Mouse (Mus musculus): ENCODE measurements around the gene Platr17. TPM values are rescaled to one million over a fixed set of nuclear protein-coding genes. Genes with fewer than 3 reads are reported as not detected.

Platr17 gene
- total RNA-seq, 2 experiments from 2014 or later = not detected

DNA sequence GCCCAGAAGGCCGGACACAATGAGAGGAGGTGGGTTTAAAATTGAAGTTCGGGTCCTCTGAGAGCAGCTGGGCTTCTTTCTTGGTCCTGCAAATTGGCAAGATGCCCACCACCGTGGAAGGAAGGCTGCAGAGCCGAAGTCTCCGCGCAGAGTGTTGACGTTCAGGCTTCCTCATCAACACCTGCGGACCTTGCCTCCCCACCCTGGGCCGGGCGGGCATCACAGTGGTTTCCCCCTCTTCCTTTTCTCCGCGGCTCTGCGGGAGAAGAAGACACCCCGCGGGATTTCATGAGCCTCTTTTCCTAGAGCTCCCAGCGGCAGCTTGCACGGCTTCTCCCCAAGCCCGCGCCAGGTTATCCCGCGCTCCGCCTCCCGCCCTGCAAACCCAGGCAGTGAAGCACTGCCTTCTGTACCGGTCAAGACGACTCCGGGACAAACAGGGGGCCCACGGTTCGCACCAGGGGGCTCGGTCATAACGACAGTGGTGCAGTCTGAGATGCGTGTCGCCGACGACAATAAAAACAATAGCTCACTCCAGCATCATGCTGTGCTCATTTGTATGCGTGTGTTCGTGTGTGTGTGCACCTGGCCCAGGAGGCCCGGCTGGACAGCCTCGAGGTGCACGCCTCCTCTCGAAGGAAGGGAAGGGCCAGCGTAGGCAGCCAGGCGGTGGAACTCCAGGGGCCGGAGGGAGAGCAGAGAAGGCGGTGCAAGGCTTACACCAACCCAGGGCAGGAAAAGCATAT is 3.6 kb downstream of the Platr17 start:
- TF ChIP-seq CTCF (IDR thresholded peaks at IDR 0.05) = no peak
- DNase-seq (ENCODE audit: extremely low spot score in 1 of 2, low spot score in 2 of 2) = peak; percentile 53 to 59
- H3K4me3 ChIP-seq = peak overlapping the region; percentile 76
- H3K27ac ChIP-seq = peak overlapping the region; percentile 90
- intact Hi-C loops (cut with DNase I) = loop anchor here (1.0 kb wide), 1 partner anchor 18 kb away; the partner anchor contains the start of gene Kifc1

DNA sequence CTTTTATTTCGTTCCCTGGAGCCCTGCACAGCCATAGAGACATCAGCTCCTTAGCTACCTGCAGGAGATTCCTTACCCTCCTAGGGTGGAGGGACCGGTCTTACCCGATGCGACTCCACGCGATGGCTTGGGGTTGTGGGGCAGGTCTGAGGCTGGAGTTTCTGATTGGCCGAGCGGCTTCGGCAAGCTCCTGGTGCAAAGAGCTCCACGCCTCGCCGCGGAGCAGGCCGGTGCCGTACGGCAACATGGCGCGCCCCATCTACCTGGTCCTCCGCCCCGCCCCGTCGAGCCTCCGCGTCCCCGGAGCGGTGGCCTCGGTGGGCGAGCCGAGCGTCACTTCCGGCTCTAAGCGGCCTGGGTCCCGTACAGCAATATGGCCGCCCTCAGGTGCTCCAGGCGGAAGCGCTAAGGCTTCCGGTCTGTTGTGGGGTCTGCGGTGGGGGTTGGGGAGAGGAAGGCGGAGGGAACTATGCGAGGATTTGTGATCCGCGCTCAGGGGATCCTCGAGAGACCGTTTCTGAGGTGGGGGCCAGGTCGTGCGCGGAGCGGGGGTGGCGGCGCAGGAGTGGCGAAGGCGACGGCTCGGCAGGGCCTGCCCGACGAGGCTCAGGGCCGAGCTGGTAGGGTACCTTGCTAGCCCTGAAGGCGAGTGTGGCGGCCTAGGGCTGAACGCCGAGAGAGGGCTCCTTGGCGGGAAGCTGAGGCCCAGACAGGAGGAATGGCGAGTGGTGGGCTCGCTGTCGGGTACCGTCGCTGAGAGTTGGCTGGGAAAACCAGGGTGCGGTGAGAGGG is 4.3 kb downstream of the Platr17 start, which contains the start of gene Daxx:
Gene Daxx, plus strand, starts transcription at position 338 of the 792 bp plus-strand sequence.
- no peak for TF ChIP-seq CTCF (IDR thresholded peaks at IDR 0.05)

DNA sequence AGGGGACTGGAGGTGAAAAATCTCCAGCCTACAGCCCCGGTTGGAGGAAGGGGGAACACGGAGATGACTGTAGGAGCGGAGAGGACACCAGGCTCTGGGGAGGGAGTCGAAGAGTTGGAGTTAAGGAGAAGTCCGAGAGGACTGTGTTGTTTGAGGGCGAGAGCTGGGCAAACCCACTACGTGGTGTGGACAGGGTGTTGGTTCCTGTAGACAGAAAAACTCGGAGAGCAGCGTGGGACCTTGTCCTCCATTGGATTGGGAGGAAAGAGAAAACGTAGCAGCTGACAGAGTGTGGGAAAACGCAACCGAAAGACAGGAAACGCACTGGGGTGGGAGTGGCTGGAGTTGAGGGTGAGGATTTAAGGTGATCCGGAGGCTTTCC is 4.9 kb downstream of the Platr17 start:
- no peak for DNase-seq (ENCODE audit: extremely low spot score in 1 of 2, low spot score in 2 of 2)
- intact Hi-C loops (cut with DNase I) = loop anchor here (1.0 kb wide), 1 partner anchor 20 kb away; the partner anchor contains the start of gene Kifc1
- peak overlapping the region; percentile 76 for H3K4me3 ChIP-seq
- peak overlapping the region; percentile 90 for H3K27ac ChIP-seq
- no peak for TF ChIP-seq CTCF (IDR thresholded peaks at IDR 0.05)

More for the DNA sequence above, 4.3 kb downstream of the Platr17 start, which contains the start of gene Daxx:
- Histone ChIP-seq H3K4me3 (peak within 1 kb of the TSS; percentile 76), H3K27ac (peak within 1 kb of the TSS; percentile 90)
- intact Hi-C loops (cut with DNase I) = loop anchor here (1.0 kb wide), 1 partner anchor 19 kb away; the partner anchor contains the start of gene Kifc1
- peak; percentile 98 to 99 for DNase-seq (ENCODE audit: extremely low spot score in 1 of 2, low spot score in 2 of 2)

DNA sequence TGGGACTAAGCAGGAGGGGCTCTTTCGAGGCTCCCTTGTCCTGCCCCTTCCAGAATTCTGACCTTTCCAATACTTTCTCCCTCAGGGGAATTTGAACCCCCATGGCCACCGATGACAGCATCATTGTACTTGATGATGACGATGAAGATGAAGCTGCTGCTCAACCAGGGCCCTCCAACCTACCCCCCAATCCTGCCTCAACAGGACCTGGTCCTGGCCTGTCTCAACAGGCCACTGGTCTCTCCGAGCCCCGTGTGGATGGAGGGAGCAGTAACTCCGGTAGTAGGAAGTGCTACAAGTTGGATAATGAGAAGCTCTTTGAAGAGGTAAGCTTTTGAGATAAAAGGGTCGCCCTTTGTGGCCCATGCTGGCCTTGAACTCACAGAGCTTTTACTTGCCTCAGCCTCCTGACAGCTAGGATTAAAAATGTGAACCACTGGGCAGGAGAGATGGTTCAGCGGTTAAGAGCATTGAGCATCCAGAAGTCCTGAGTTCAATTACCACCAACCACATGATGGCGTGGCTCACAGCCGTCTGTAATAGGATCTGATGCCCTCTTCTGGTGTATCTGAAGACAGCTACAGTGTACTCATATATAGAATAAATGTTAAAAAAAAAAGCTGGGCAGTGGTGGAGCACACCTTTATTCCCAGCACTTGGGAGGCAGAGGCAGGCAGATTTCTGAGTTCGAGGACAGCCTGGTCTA is 5.6 kb downstream of the Platr17 start:
- intact Hi-C loops (cut with DNase I) = no loop called here
- TF ChIP-seq CTCF (IDR thresholded peaks at IDR 0.05) = peak; percentile 19
- peak overlapping the region; percentile 90 for H3K27ac ChIP-seq

DNA sequence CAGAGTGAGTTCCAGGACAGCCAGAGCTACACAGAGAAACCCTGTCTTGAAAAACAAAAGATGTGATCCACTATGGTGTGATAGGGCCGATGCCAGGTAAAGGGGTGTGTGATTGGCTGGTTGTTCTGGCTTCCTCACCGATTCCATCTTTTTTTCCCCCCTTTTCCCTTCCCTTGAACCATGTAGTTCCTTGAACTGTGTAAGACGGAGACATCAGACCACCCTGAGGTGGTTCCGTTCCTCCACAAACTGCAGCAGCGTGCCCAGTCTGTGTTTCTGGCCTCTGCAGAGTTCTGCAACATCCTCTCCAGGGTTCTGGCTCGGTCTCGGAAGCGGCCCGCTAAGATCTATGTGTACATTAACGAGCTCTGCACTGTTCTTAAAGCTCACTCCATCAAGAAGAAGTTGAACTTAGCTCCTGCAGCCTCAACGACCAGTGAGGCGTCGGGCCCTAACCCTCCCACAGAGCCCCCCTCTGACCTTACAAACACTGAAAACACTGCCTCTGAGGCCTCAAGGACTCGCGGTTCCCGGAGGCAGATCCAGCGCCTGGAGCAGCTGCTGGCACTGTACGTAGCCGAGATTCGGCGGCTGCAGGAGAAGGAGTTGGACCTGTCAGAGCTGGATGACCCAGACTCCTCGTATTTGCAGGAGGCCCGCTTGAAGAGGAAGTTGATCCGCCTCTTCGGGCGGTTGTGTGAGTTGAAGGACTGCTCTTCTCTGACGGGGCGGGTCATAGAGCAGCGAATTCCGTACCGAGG is 6.3 kb downstream of the Platr17 start:
- TF ChIP-seq CTCF (IDR thresholded peaks at IDR 0.05) = no peak
- intact Hi-C loops (cut with DNase I) = no loop called here
- no peak overlapping the region for H3K27ac ChIP-seq
- H3K4me3 ChIP-seq = no peak overlapping the region
- DNase-seq (ENCODE audit: extremely low spot score in 1 of 2, low spot score in 2 of 2) = peak in 1 of 2 experiments; percentile 8

More for the DNA sequence above, 5.6 kb downstream of the Platr17 start:
- peak overlapping the region; percentile 76 for H3K4me3 ChIP-seq
- no peak for DNase-seq (ENCODE audit: extremely low spot score in 1 of 2, low spot score in 2 of 2)

DNA sequence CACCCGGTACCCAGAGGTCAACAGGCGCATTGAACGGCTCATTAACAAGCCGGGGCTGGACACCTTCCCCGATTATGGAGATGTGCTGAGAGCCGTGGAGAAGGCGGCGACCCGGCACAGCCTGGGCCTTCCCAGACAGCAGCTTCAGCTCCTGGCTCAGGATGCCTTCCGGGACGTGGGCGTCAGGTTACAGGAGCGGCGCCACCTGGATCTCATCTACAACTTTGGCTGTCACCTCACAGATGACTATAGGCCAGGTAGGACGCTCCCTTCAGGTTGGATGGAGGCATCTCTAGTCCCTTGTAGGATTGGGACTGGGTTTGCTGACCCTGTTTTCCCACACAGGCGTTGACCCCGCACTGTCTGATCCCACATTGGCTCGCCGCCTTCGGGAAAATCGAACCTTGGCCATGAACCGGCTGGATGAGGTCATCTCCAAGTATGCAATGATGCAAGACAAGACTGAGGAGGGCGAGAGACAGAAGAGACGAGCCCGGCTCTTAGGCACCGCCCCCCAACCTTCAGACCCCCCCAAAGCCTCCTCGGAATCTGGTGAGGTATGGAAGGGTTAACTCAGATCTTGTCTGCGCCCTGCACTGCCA is 7.0 kb downstream of the Platr17 start:
- no peak for TF ChIP-seq CTCF (IDR thresholded peaks at IDR 0.05)
- Histone ChIP-seq H3K27ac (no peak overlapping the region), H3K4me3 (no peak overlapping the region)
- intact Hi-C loops (cut with DNase I) = no loop called here
- DNase-seq (ENCODE audit: extremely low spot score in 1 of 2, low spot score in 2 of 2) = no peak

DNA sequence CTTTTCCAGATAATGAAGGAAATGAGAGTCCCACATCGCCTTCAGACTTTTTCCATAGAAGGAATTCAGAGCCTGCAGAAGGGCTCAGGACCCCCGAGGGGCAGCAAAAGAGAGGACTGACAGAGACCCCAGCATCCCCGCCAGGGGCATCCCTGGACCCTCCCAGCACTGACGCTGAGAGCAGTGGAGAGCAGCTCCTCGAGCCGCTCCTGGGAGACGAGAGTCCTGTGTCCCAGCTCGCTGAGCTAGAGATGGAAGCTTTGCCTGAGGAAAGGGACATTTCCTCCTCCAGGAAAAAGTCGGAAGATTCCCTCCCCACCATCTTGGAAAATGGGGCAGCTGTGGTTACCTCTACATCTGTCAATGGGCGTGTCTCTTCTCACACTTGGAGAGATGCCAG is 8.3 kb downstream of the Platr17 start:
- Histone ChIP-seq H3K27ac (no peak overlapping the region), H3K4me3 (no peak overlapping the region)
- no peak for DNase-seq (ENCODE audit: extremely low spot score in 1 of 2, low spot score in 2 of 2)
- no peak for TF ChIP-seq CTCF (IDR thresholded peaks at IDR 0.05)
- intact Hi-C loops (cut with DNase I) = no loop called here

DNA sequence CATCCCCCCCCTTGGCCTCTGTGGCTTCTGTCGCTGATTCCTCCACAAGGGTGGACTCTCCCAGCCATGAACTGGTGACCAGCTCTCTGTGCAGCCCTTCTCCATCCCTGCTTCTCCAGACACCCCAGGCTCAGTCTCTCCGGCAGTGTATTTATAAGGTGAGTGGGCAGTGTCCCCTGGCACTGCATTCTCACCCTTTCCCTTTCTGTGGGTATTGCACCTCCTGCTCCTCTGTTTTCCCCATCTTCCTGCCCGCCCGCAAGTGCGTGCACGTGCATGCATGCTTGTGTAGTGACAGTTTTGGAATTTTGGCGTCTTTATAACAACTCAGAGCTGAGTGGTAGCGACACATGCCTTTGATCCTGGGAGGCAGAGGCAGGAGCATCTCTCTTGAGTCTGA is 9.0 kb downstream of the Platr17 start:
- no peak overlapping the region for H3K27ac ChIP-seq

DNA sequence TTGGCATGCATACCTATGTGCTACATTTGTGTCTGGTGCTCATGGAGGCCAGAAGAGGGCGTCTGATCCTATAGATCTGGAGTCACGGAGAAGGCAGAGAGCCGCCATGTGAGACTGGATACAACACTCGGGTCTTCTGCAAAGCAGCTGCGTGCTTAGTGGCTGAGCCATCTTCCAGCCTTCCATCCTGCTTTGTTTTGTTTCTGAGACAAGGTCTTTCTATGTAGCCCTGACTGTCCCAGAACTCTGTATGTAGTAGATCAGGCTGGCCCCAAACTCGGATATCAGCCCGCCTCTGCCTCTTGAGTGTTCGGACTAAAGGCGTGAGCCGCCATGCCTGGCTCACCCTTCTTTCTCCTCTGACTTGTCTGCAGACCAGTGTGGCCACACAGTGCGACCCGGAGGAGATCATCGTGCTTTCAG is 10.0 kb downstream of the Platr17 start:
- DNase-seq (ENCODE audit: extremely low spot score in 1 of 2, low spot score in 2 of 2) = no peak
- no peak overlapping the region for H3K27ac ChIP-seq
- no peak; the same call in 1 of the 2 replicates for TF ChIP-seq CTCF (IDR thresholded peaks at IDR 0.05)
- no peak overlapping the region; the same call in 1 of the 2 replicates for H3K4me3 ChIP-seq
- intact Hi-C loops (cut with DNase I) = no loop called here

More for the DNA sequence above, 9.0 kb downstream of the Platr17 start:
- no peak for DNase-seq (ENCODE audit: extremely low spot score in 1 of 2, low spot score in 2 of 2)
- intact Hi-C loops (cut with DNase I) = no loop called here
- no peak overlapping the region for H3K4me3 ChIP-seq
- no peak for TF ChIP-seq CTCF (IDR thresholded peaks at IDR 0.05)

DNA sequence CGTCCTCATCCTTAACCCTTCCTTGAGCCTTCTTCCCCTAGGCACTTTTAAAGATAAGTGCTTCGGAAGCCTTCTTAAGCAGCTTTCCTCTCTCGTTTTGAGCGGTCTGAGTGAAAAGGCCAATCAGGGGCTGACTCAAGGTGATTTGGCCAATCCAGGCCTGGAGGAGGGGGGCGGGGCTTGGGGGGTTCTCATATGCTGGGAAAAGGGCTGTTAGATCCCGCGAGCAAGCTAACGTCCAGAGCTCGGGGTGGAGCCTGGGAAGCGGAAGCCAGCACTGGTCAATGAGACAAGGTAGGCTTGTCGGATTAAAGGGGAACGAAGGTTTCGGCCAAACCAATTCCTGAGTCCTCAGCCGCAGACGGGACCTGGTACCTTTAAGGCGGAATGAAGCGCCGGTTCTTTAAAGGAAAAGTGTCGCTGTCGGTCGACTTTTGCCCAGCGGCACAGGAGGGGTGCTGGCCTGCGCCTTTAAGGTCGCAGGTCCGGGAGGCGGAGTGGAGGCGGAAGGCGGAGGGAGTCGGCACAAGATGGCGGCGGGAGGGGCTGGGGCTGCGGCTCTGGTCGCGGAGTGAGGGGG is 10.8 kb downstream of the Platr17 start, which contains the start of the genes Tapbp and Zbtb22:
Gene Tapbp, plus strand, starts transcription at position 229 of the 580 bp plus-strand sequence.
Gene Zbtb22, plus strand, starts transcription at position 234 of the 580 bp plus-strand sequence.
- no peak for TF ChIP-seq CTCF (IDR thresholded peaks at IDR 0.05)
- Histone ChIP-seq H3K4me3 (peak within 1 kb of the TSS; percentile 56), H3K27ac (peak within 1 kb of the TSS; percentile 53; the same call in 1 of the 2 replicates)
- intact Hi-C loops (cut with DNase I) = no loop called here
- peak; percentile 96 to 97 for DNase-seq (ENCODE audit: extremely low spot score in 1 of 2, low spot score in 2 of 2)

Measured in left cerebral cortex, adult 2 months (tissue).